Mouse (Mus musculus) CD4-positive helper T cell, adult 2 months (primary cell): ENCODE results near the gene Zfp276.
"Not testable (repeated sequence)": the region's sequence is repeated elsewhere in the genome, so short reads cannot be mapped to it uniquely, and the experiment has no call there.

Source experiments
- DNase-seq: peaks from one replicate; pipeline ENCODE4 v3.0.0-alpha.2; 2012; ENCODE audit warnings: low read depth, missing footprints, low spot score

The Zfp276 gene

DNA sequence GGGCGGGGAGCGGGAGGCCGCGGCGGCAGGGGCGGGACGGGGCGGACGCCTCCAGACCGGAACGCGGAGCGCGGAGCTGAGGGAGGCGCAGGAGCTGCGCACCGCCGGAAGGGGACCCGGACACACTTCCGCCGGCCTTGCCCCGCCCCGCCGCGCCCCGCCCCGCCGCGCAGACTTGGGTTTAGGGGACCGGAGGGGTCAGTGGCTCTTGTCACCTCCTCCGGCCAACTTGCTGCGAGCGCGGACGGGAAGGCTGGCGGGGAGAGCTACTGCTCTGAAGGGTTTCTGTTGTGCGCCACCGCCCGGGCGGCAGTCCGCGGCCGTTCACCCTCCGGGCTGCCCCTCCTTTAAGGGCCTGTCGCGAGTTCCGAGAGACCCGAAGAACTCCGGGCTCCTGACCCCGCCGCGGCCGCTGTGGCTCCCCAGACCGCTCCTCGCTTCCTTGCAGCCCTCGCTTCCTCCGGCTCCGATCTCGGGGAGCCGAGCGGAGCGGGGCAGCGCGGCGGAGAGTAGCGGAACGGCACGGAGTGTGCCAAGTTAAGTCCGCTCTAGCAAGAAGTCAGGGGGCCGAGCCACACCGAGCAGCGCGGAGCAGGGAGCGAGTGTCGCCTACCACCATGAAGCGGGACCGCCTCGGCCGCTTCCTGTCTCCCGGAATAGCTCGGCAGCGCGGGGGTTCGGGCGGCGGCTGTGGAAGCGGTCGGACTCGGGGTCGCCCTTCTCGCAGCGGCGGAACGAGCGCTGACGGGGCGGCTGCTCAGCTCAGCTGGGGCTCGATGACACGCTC is at the start of gene Zfp276, which contains the start of gene Vps9d1:
TSS of gene Zfp276 (plus strand) at position 97 of the 787 bp plus-strand sequence.
TSS of gene Vps9d1 (minus strand) at position 250 of the 787 bp plus-strand sequence.
- peak; percentile 90 for DNase-seq

DNA sequence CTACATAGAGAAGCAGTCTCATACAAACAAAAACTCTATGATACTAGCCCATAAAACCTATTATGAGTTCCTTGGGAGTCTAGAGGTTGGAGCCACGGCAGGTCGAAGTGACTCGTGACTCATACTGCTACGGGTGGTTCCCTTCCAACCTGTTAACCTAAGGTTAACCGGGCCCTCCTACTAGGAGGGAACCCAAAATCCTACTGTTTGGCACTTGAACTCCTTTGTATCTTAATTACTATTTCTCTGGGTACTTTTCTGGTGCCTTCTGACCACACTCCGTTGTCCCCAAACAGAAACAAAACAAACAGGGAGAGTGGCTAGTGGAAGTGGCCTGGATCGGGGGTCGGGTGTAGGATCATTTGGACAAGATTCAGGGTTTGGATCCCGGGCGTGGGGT is 42.1 kb upstream of the Zfp276 start:
- DNase-seq = peak; percentile 24

DNA sequence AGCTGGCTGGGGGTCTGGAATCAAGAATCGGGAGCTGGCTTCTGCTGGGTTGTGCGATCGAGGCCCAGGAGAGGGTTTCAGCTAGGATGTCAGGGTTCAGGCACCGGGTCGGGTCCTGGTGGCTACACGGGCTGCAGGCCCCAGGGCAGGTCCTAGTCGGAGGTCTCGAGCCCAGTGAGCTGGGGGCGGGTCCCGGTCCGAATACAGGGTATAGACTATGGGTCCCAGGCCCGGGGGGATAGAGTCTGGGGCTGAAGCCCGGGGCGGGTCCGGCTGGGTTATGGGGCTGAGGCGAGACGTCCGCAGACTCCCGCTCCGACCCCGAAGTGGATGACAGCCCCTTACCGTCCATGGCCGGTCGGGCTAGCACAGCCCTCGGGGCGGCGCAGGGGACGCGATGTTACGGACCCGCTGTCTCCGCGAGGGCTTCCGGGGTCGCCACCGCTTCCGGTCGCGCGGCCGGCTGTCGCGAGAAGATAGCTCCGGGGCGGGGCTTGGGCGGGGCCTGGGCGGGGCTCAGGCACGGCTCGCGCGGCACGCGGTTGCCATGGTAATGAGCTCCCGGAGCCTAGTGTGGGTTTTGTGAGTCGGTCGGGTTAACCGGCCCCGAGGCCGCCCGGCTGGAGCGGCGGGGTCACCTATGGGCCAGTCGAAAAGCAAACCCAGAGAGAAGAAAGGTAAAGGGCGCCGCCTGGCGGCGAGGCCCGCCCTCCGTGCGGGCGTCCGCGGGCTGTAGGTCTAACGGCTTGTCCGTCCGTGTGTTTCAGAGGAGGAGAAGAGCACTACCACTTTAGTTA is 41.5 kb upstream of the Zfp276 start, which contains the start of the genes Chmp1a and Spata33:
TSS of gene Chmp1a (minus strand) at position 443 of the 797 bp plus-strand sequence.
TSS of gene Spata33 (plus strand) at position 512 of the 797 bp plus-strand sequence.
- DNase-seq = peak; percentile 93

DNA sequence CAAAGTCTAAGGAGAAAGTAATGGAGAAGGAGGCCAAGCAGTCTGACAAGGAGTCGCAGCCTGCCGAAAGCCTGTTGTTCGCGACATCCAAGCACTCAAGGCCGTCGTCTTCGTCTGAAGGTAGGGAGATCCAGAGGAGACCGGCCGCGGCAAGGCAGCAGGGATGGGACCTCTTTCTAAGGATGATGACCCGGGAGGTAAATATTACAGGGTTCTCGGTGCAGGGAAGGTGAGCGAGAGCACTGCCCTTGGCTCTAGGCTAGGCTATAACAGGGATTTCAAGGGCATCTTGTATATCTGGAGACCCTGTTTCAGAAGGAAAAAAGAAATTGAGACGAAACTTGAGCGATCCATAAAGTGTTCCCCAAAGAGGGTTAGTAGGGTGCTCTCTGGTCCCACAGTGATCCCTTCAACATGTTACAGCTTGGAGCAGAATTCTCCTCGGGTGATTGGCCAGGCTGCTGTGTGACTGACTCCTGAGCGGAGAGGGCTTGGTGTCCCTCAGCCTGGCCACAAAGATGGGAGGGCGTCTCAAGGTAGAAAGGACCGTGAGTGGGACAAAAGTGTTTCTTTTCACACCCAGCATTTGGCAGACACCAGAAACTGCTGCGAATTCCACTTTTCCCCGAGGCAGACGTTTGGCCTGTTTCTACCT is 40.8 kb upstream of the Zfp276 start:
- DNase-seq = no peak

DNA sequence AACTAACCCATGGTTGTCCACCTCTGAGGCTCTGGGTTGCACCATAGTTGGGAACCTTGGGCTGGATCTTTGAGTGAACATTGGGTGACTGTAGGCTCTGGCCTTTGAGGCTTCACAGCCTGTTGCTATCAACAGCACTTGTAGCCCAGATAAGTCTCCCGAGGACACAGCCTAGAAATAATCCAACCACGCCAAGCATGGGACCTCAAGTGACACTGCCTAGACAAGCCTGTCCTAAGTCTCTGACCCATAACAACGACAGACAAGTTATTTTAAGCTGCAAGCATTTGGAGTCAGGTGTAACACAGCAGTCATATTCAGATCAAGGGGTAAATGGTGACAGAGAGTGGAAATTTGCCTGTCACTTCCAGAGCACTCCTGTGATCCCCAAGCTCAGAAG is 38.6 kb upstream of the Zfp276 start:
- no peak for DNase-seq

DNA sequence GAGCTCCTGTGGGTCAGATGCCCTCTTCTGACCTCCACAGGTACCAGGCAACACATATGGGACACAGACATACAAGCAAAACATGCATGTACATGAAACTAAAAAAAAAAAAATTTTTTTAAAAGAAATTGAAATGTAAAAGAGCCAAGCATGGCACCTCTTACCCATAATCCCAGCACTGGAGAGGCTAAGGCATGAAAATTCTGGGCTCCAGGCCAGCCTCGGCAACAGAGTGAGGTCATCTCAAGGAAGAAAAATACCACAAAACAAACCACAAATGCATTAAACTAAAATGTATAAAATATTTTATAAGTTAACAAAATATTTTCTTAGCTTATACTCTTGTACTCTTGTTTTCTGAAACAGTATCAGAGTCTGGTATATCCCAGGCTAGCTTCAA is 33.1 kb upstream of the Zfp276 start:
- DNase-seq = no peak

DNA sequence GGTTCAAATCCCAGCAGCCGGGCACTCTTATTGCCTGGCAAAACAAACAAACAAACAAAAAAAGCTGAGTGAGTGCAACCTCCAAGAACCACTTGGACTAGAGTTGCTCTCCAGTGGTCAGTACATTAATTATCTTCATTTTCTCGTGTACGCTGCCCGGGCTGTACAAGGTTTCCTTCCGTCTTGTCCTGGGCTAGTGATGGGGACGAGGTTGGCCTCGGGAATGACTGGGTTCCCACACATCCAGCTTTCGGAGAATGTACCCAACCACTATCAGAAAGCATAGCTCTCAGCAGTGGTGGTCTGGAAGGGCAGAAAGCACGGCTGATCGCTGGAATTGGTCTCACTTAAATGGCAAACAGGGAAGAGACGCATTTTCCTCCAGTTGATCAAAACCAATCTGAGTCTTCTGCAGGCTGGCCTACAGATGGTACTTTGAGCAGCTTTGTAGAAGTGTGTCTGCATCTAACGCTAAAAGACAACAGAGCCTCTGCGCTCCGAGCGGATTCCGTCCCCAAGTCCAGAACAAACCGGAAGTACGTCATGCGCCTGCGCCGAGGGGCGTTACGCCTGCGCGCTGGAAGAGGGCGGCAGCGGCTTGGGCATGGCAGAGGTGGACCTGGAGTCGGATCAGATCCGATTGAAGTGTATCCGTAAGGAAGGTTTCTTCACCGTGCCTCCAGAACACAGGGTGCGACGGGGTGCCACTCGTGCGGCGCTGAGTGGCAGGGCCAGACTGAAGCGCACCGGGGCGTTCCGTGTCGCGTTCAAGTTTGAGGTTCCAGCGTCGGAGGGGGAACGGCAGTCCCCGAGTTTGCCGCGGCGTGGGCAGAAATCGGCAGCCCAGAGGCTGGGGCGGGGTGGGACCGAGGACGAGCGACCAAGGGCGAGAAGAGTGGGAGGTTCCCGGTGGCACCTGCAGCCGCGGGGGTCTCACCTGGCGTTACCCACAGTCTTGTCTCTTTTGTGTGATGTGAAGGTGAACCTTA is 29.4 kb upstream of the Zfp276 start, which contains the start of gene Cdk10:
TSS of gene Cdk10 (plus strand) at position 565 of the 989 bp plus-strand sequence.
- peak; percentile 90 for DNase-seq

DNA sequence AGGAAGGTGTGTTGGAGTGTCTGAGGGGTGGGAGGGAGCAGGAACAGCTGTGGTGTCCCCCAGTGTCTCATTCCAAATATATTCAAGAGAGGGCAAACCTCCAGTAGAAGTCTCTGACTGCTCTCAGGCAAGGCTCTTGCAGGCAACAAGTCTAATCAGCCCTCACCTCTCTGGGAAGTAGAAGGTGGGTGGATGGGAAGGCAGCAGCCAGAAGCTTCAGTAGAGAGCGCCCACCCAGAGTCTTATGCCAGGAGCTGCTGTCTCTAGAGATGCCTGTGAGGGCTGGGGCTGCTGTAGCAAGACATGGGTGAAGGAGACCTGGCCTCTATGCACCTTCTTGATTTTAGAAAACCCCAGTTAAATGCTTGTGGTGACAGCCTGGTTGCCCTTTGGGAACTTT is 25.6 kb upstream of the Zfp276 start:
- DNase-seq = no peak

DNA sequence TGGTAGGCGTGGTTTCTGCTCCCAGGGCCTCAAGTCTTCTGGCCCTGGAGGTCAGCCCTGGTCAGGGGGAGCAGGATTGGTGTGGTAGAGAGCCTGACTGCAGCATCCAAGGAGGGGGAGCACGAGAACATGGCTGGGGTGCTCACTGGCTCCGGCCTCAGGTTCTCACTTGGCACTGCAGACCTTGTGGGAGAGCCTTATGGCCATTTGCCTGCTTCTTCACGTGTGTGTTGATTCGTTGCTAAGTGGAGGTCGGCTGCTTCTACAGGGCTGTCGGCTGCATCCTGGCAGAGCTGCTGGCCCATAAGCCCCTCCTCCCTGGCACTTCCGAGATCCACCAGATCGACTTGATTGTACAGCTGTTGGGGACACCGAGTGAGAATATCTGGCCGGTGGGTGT is 23.7 kb upstream of the Zfp276 start:
- not testable (repeated sequence) for DNase-seq

DNA sequence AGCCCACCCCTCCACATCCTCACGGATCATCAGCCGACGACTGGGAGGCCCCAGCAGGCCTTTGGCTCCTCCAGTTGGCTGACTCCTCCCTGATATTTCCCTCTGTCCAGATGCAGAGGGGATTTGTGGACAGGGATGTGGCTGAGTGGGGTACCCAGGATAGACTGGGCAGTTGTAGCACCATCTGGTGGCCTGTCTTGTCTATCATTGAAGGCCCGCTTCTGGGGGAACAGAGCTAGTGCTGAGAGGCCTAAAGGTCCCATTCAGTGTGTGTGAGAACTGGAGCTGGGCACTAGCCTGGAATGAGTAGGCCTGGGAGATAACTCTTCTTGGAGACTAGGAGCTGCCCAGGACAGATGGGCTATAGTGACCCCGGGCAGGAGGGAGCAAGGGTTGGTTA is 22.3 kb upstream of the Zfp276 start:
- no peak for DNase-seq

DNA sequence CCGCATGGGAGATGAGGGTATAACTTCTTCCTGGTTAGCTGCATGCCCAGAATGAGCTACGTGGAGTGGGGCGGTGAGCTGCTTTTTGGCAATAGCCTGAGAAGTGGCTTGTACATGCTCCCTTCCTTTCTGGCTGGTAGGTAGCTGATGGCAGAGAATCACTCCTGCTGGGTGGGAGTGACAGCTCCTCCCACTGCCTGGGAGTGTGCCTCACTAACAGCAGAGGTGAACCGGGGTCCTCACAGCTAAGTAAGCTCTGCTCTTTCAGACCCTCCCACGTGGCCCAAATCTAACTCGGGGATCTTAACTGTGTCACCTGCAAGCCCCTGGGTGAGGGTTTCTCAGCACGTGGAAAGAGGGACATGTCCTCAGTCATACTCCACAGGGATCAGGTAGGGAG is 21.4 kb upstream of the Zfp276 start:
- no peak for DNase-seq

DNA sequence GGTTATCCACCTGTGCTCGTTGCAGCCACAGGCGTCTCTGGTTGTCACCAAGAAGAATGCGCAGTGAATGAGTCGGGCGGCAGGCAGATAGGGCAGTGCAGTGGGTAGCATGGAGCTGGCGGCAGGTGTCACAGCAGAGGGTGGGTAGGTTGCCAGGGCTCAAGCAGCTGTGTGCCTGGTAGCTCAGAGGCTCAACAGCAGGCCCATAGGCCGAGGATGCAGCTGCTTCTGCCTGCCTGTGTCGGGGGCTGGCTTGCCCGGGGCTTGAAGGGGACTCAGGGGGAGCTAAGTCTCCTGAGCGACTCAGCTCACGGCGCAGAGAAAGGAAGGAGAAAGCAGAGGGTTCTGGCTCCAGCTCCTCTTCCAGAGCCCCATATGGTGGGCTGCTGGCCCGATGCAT is 20.7 kb upstream of the Zfp276 start:
- DNase-seq = no peak

DNA sequence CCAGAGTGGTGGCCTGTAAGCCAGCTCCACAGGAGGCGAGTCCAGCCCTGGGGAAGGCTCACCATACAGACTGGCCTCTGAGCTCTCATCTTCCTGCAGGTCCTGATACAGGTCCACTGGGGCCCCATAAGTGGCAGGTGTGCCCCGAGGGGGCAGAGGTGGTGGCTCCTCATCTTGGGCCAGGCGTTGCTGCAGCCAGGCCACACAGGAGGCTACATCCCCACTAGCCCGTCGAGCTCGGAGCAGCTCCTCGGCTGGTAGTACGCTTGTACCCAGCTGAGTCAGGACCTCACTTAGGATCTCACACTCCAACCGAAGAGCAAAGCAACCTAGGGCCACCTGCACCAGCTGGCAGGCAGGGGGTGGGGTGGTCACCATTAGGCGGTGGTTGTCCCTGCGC is 20.2 kb upstream of the Zfp276 start:
- no peak for DNase-seq

DNA sequence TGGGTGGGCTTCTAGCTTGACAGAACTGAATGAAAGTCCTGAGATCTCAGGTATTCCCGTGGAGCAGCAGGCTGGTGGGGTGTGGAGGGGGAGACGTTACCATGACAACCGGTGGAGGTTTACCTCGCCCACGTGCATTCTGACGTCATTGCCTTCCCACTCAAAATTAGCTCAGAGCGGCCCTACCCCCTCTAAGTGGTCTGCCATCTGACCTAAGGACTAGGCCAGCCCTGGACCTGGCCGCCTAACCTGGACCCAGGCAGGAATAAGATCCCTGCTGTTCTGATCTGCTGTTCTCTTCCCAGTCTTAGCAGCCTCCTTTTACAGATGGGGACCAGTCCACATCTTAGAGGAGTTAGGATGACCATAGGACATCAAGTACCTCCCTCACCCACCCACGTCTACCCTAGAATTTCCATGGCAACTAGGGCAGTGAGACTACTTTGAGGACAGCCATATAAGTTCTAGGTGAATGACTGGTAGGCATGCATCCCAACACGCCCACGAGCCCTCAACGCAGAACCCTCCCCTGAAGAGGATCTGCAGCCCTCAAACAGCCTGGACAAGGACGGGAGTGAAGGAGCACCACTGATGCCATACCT is 19.0 kb upstream of the Zfp276 start:
- peak; percentile 44 for DNase-seq

DNA sequence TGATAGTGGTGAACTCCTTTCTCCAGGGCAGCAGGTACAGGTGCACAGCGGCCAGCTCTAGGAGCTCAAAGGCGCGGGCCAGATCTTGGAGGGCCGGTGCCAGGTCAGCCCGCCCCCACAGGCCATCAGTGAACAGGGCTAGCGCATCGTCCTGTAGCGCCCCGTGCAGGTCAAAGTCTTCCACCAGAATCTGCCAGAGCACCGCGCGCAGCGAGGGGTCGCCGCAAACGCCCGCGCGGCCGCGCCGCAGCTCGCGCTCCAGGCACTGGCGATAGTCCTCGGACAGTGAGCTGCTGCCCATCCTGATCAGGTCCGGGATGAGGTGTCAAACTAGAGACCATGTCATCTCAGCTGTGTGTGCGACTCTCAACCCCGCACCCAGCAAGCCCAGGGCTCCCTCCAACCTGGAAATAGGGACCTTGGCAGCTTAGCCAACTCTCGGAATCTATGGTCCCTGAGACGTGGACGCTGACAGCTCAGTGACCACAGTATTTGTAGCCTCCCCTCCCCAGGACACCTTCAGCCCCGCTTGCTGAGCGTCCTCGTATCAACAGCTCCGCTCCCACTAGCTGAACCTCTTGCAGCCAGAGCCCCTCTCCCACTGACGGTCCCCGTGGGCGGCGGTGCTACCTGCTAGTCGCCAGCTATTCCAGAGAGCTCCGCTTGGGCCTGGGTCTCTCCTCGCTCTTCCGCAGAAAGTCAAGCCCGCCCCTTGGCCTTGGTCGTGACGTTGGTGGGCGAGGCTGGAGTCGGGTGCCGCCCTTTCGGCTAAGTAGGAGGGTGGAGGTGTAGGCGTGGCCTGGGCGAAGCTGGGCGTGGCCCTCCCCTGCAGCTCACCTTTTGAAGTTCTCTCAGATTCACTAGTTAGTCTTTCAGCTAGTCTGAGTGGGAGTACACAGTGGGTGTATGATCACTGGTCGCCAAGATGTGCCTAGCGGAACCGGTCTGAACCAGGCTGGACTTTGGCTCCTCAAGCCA is 18.2 kb upstream of the Zfp276 start, which contains the start of gene Spata2l:
TSS of gene Spata2l (minus strand) at position 714 of the 978 bp plus-strand sequence.
- DNase-seq = peak; percentile 95

DNA sequence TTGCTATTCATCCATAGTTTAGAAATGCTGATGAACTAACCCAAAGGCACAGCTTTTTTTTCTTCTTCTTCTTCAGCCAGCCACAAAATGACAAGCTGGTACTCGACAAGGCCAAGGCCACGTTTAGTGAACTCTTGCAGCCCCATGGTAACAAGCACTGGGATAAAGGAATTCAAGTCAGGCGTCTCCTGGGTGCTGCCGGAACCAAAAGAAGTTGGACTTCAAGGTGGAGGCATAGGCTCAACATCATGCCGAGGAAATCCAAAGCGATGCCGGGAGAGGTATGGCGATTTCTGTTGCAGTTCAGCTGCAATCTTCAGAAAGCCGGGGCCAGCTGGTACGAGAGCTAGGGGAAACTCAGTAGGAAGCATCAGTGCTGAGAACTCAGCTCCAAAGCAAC is 14.6 kb upstream of the Zfp276 start:
- DNase-seq = no peak

DNA sequence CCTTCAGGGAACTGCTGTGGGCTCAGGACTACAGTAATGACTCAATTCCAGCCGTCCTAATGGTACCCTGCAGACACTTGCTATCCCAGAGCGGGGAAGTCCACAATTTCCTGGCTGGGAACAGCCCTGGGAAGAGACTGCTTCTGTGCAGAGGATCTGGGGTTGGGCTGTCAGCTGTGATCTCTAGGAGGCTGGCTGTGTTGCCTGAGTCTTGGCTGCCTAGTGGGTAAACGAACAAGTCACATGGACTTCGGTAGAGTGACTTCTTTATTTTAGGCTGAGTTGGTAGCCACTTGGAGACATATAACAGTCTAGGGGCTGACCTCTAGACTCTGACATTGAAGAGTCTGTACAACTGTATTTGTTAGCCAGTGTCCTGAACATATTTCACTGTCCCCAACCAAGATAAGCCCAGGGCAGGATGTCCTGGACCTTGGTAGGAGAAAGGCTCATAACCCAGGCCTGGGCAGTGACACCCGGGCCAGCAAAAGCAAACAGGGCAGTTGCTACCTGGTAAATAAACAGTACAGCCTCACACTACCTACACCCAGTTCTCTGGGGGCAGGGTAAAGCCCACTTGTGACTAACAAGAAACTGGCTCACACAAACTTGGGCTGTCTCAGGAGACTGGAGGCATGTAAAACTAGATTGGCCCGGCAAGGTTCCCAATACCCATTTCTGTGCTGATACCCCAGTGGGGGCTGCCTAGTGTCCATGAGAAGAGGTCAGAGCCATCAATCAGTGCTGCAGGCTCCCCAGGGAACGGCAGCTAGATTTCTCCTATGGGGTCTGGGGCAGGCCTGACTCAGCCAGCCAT is 11.7 kb upstream of the Zfp276 start:
- no peak for DNase-seq

DNA sequence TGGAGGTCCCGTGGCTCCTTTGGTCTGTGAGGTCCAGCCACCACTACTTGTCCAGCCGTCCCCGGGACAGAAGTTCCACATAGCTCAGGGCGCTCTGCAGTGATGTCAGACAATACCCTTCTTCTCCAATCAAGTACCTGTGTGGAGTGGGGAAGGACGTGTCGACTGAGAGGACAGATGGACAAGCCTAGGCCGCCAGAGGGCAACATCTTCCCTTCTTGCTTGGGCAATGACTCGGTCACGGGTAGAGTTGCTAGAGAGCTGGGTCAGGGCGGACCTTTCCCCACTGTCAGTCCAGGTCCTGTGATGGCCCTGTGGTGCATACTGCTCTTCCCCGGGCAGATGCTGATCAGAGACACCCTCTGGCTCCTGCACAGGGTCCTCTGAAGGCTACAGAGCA is 10.9 kb upstream of the Zfp276 start:
- DNase-seq = no peak
